Mouse (Mus musculus) fat pad, adult 2 months (tissue): ENCODE data around the gene Clstn2.

Experiments
- DNase-seq: peaks from one replicate; pipeline ENCODE4 v3.0.0-alpha.2; 2011; ENCODE audit warnings: low read depth, low spot score; ENCODE audit errors: extremely low read depth

Clstn2 gene

DNA sequence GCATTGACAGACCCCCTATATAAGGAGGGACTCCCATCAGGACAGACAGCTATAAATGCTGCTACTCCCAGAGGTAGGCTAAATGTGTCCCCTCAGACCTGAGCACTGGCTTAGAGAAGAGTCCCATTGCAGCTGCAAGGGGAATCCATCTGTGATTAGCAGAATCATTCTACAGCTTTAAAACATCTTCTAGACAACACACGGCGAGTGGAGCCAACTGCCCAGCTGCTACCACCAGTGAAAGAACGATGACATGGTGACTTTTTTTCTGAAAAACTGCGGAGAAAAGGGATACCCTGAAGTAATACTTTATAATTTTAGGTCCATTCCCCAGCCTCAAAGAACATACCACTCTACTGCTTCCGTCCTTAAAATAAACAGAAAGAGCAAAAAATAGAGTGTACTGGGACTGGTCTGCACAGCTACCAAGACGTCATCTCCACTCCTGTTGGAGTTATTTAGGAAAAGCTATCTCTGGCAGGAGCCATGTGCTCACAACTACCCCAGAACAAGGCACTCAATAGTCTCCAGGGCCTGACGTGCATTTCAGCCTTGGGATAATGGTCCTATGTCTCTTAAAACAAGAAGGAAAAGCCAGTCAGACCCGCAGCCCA, 79.1 kb downstream of the Clstn2 start:
- DNase-seq, result no peak

DNA sequence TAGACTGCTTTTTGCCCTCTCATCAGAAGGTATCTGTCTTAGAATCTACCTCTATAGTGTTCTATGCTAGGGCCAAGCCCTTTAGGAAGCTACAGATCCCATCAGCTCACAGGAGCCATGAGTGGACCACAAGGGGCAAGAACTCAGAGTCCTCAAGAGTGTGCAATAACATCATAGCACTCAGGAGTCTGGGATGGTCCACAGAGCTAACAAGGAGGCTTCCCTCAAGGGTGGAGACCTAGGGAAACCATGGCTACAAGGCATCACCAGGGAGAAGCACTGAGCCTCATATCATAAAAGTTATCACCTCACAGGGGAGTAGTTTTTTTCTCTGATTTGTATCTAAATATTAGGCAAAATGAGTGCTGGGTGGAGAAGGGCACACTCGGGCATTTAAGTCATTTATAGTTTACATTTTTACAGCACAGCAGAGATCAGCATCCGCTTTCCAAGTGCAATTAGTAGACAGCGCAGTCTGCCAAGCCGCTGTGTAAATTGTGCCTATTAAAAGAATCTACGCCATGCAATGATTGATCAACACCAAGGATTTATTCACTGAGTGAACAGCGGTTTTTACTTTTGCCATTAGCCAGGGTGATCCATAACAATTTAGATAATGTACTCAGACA, 82.5 kb downstream of the Clstn2 start:
- DNase-seq, result no peak

DNA sequence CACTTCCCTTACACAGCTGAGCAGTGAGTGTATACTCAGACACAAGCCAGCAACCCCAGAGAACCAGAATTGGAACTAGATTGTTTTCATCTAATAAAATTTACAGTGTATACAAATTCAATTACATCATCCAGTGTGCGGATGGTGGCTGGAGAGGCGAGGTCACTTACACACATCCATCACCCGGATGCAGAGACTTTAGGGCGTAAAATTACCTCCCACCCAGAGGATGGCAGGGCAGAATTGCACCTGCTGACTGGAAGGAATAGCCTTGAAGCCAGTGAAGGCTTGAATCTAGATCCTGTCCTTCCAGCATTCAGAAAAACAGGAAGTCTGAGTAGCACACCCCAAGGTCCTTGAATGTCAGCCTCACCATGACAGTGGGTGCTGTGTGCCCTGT, 113.7 kb downstream of the Clstn2 start:
- no peak for DNase-seq

DNA sequence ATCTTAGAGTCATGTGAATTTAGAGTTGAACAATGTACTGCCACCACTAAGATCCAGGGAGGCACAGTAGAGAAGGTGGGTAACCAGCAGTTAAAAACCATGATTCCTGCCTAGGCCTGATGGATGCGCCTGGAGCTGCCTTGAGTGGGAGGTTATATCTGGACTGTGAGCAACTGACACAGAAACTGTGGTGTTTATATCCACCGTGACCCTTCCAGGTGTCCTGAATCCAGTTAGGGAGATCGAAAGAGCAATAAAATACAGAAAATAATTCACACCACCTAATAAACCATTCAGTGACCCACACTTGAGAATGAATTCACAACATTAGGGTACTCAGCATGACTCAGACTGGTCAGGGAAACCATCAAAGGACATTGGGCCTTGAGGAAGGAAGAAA, 141.6 kb downstream of the Clstn2 start:
- no peak for DNase-seq

DNA sequence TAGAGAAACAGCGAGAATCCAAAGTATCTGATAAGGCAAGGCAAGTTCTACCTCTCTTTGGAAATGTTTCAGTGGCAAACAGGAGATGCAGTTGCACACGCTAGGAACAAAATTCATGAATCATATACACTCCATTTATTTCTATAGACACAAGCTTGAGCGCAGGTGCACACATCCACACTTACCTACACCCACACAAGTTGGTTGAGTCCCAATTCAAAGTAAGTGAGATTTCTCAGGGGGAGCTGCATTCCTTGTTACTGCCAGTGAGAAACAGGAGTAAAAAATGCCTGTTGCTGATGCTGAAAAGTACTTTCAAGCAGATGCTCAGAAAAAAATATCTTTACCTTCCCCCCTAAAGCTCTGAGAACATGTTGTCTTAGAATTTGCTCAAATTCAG, 149.6 kb downstream of the Clstn2 start:
- no peak for DNase-seq

DNA sequence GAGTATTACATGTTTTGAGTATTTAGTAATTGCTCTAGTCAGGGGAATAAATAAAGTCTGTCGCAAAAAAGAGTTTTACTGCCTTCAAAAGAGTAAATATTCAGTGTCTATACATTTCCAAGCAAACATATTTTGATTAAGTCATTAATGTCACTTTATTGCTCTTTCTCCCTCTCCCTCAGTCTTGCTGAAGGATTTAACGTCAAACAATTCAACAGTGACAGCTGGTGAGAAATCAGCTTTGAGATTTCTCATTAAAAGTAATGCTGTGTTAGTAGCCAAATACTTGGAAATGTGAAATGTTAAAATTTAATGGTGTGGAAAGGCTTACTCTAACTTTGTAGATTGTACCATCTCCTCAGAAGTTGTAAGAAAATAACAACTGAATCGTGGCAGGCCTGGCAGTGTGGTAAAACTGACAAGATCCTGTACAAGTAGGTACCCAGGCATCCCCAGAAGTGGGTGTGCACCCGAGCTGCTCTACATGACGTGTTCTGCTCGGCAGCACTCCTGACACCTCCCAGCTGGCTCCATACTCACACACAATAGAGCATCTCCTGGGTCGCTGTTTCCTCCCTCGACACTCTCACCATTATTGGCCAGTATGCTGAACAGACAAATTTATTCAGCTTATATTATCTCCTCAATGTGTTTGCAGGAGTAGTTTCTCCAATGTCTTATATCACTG, 165.8 kb downstream of the Clstn2 start:
- no peak for DNase-seq

DNA sequence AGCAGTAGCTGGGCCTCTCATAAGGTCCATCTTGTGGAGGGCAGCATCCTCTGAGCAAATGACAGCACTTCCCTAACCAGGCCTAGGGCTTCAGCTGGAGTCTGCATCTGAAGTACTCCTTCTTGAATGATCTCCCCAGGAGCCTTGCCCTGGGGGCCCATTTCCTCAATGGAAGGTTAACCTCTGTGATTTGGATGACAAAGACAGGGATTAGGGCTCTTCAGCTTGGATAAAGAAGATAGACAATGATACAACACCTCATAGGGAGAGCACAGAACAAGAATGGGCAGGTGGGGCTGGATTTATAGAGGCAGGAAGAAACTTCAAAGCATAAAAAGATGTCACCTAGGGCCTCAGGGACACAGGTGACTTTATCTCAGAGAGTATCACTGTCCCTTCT, 180.1 kb downstream of the Clstn2 start:
- DNase-seq, result no peak

DNA sequence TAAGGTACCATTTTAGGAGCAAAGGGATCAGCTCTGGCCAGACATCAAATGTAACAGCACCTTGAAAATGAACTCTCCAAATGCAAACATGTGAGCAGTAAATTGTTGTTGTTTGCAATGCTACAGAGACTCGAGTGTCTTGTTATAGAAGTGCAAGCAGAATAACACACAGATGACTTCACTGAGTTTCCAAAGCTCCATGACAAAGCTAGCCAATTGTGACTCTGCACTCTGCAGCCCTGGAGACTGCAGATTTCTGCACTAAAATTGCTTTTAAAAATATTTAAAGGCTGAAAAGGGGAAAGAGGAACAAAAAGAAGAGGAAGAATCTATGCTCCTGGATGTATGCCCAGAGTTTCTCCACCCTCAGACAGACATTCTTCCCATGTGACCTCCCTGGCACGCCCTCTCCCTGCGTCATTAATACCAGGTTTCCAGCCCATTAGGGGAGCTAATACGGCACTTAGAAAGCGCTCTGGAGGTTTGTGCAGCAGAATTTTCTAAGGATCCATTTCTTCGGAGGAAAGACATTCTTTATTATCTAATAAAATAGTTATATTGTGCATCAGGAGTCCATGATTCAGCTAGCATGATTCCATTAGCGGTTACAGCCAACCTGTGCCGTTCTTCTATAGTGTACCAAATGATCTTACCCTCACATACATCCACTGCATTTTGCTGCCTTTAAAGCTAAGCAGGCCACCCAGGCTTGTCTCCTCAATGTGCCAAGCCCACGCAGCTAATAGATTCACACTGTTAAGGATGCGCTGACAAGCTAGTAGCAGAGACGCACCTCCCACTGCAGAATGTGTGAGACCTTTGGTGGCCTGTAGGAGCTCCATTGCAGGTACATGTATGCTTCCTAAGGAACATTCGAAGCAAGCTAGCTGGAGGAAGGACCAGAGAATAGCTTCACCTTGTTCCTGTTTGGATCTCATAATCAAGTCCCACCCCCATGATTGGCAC, 184.8 kb downstream of the Clstn2 start:
- DNase-seq, result no peak

DNA sequence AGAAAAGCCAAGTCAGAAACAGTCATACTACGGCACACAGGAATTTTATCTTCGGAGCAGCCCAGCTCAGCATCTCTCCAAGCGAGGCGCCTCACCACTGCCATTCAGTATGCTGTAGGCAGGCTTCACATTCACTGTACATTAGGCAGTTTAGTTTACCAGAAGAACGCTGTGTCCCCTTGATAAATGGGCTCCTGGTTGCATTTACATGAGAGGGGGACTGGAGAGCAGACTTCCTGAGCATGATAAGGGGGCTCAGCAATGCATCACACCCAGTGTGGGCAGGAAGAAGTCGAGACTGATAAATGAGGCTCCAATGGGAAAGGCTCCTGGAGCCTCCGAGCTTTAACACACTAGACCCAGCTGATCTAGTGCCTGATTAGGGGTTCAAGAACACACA, 190.9 kb downstream of the Clstn2 start:
- no peak for DNase-seq

DNA sequence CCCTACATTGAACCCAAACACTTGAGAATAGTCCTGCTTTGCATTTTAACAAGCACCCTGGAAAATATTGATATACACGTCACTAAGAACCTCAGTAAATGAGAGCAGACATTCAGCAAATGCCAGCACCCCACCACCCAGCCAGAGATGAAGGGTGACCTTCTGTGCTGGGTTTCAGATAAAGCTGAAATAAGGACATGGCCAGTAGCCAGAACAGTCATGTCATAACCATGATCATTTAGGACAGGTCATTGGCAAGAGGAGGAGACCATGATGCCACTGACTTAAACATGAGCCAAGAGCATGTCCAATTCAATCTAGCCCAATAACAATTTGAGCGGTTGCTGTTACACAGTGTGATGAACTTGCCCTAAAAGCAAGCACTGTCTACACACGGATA, 201.8 kb downstream of the Clstn2 start:
- DNase-seq, result no peak

DNA sequence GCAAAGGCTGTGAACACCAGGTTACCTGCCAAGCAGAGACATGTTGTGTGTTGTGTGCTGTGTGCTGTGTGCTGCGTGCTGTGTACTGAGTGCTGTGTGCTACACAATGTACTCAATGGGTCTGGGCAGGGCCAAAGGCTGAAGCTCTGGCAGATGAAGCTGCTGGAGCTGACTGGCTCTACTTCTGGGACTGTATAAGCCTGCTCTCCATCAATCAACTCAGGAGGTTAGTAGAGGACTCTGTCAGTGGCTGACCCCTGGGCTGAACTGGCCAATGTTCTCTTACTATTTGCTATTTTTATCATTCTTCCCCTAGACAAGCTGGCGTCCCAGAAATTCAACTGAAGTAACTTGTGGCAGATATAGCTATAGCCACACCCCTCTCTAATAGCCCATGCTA, 203.1 kb downstream of the Clstn2 start:
- no peak for DNase-seq

DNA sequence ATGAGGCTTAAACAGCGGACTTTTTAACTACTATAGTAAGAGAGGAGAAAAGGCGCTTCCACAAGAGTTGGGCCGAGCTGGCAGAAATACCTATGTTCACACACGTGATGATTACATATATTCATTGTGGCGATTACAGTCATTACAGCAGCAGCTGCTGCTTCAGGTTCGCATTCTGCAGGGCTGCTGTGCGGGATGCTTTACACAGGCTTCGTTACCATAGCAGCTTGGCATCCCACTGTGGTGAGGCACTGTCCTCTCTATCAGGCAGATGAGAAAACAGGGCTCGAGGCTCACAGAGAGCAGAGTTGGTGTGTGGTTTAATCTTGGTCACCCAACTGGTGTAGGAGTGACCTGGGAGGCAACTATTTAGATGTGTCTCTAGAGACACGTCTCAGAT, 205.3 kb downstream of the Clstn2 start:
- no peak for DNase-seq

DNA sequence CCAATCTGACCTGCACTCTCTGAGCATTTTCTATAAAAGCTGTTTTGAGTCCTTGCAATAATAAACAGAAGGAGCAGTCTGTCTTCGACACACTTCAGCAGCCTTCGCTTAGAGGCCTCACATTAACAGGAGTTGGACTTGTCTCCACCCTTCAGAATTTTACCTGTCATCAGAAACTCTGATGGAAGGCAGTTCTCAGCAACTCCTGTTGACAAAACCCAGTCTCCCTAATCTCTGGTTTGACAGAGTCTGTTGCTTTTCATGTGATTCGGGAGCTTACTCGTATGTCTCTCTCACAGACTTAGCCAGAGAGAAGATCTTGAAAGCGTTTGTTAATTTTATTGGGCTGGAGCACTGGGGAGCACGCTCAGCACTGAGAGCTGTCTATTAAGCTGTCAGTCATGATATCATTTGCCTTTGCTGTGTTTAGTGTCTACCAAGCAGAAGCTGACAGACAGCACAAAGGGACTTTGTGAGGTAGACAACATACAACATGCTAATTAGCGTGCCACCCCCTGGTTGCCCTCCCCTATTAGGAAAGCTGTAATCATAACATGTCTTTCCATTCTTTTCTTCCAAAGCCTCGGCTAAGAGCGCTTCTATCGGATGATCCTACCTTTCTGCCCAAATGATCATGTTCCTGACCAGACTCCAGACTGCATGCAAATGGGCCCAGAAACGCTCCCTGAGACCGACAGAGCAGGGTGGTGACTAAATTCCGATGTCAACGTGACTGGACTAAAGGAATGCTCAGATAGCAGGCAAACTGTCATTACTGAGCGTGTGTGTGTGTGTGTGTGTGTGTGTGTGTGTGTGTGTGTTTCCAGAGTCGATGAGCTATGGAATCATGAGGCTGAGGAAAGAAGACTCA, 206.7 kb downstream of the Clstn2 start:
- no peak for DNase-seq

DNA sequence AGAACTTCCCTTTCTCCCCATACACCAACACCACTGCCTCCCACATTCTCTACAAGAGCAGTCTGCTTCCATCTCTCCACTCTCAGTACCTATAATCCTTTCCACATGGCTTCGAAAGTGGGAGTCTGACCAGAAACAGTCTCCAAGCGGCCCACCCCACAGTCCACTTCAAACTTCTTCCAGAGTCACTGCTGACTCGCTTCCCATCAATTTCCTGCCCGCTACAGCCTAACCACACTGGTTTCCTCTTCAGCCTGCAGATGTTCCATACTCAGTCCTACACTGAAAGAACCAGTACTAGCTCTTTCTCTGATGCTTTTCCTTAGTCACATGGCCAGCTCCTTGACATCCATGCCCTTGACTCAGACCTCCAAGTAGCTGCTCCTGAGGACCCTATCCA, 215.9 kb downstream of the Clstn2 start:
- DNase-seq, result no peak

DNA sequence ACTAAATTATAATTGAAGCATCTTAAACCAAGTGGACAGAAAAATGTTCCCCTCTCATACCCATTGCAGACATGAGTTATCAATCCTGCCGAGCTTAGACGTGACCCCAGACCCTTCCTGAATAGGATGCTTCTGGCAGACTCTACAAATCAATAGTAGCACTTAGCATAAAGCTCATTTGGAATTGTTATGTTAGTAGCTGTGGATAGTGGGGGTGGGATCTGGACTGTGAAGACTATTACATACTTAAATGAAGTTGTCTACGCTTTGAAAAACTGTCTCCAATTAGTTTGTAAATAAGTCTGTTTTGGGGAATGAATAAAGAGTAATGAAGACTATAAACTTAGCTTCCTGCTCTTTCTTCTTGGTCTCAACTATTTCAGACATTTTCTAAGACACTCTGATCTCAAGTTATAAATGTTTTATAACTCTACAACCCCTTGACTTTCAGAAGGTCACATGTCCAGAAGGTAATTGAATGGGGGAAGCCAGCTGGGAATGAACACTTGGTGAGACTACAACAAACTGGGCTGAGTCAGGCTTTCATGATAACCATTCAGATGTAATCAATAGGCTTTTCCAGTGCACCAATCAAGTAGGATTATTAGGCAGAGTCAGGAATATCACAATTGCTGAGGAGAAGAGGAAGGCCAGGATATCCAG, 216.7 kb downstream of the Clstn2 start:
- no peak for DNase-seq

DNA sequence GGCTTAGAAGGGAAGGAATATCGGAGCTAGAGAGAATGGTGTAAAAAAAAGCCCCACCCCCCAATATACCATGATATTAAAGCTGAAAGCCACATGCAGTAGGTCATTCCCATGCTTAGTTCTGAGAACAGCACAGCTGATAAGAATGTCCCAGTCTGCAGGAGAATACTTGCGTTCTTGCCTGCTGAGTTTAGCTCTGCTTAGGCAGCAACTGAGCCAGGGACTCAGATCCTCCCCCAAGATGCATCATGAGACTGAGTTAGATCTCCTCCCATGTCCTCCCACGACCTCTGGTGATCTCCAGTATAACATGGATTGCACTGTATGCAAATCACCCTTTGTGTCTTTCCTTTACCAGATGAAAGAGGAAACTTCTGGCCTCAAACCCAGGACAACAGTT, 219.8 kb downstream of the Clstn2 start:
- no peak for DNase-seq

DNA sequence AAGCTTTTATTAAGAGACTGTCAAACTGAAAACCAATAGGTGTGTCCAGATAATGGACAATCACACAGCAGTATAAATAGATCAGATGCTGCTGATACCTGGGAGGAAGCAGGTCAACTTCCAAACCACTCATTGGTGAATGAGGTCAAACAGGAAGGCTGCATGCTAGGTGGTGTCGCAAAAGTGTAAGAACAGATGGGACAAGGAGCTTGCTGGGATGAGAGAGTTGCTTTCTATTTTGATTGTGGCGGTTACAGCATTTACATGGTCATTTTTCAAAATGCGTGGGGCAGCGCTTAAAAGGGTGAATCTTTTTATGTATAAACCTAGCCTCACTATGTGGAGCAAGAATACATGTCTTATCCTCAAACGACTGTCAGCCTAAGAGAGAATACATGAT, 225.9 kb downstream of the Clstn2 start:
- DNase-seq, result no peak

DNA sequence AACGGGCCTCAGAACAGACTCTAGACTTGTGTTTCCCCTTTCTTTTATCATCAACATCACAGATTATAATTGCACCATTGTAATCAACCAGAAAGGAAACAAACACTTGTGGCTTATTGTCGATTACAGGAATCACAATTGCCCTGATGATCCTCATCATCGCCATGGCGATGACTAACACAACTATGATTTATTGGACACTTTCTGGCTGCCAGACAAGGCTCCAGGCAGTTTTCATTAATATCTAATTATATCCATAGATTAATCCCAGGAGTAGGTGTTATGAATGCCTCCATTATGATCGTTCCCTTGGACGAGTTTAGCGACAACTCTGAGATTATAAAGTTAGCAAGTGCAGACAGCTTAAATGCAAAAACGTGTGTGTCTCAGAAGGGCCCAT, 239.3 kb downstream of the Clstn2 start:
- peak; percentile 8 for DNase-seq

DNA sequence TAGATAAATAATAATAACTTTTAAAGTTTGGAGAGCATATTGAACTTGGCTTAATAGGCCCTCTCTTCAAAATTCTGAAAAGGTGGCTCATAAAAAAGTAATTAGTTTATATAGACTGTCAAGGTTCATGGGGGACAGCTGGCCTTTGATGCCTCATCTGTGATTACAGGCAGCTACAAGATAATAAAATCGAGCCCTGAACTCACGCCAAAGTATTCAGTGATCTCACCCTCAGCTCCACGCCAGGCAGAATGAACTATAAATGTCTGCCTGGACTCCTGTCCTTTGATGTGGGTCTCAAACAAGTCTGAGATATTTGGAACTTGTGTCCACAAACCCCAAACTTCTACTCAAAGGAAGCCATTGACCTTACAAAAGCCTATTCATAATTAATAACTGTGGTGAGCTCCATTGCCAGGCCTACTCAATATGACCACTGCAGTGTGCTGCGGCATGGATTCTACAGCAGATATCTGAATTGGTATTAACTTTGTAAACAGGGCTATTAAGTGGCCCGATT, 244.8 kb downstream of the Clstn2 start:
- no peak for DNase-seq
